Mouse (Mus musculus): ENCODE measurements at regions not wholly inside any gene's neighbourhood (a gene's known extent, or its start where the extent isn't known, plus 50 kb on each side); places are given as distances from the start of the nearest gene placed in this dataset.
A peak's percentile ranks its signal among the peaks of the same experiment; 100 is the strongest.

DNA sequence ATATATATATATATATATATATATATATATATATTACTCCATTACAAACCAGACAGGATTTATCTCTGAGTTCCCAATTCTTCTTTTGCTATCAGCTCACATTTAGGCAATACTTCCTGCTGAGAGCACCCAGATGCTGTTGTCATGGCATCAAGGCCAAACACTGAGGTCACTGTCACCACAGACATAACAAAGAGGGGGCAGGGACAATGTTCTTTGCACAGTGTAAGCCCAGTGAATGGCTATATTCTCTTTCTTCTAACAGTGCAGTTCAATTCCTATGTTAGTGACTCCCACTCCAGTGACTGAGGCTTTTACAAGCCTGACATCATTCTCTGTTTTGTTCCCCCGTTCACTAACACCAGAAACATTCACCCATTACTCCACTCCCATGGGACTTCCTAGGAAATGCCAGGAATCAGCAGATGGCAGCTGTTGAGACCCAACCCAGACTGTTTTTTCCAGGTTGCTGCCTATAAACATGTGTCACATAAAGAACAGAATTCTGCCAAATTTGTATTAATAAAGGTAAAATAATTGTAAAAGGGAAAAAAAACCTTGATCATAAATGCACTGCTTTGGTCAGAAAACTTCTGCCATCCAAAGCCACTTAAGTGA is 289.5 kb downstream of the Slc22a22 start:
- DNase-seq = peak; percentile 13

DNA sequence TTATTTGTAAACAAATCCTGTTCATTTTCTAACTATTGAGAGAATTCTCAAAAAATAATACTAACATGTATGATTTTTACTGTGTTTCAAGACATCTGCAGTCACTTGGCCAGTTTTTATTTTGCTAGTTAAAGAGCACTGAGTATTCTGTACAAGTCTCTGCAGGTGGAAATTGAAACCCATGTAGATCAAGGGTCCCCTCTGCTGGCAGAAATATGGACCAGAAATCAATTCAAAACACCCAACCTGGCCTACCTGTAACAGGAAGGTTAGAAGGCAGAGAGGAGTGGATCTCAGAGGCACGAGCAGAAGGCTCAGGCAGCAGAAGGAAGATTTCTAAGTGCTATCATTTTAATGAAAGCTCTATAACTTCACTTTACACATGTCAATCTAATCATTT is 298.3 kb downstream of the Slc22a22 start:
- no peak for DNase-seq

DNA sequence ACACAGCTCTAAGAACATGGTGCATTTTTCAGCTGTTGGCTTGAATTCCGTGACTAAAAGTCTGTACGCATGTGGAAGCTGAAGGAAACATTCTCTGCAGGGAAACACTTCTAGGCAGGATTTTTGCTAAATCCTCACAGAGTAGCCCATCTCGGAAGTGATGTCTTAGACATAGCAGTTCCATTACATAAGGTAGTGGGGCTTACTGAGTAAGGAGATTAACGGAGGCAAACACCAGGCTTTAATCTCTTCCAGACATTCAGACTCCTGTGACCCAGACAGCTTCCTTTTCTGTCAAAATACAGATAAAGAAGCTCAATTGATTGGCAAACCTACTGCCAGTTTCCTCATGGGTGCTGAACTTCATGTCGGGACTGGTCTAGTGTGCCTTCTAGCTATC is 304.7 kb downstream of the Slc22a22 start:
- DNase-seq = no peak

DNA sequence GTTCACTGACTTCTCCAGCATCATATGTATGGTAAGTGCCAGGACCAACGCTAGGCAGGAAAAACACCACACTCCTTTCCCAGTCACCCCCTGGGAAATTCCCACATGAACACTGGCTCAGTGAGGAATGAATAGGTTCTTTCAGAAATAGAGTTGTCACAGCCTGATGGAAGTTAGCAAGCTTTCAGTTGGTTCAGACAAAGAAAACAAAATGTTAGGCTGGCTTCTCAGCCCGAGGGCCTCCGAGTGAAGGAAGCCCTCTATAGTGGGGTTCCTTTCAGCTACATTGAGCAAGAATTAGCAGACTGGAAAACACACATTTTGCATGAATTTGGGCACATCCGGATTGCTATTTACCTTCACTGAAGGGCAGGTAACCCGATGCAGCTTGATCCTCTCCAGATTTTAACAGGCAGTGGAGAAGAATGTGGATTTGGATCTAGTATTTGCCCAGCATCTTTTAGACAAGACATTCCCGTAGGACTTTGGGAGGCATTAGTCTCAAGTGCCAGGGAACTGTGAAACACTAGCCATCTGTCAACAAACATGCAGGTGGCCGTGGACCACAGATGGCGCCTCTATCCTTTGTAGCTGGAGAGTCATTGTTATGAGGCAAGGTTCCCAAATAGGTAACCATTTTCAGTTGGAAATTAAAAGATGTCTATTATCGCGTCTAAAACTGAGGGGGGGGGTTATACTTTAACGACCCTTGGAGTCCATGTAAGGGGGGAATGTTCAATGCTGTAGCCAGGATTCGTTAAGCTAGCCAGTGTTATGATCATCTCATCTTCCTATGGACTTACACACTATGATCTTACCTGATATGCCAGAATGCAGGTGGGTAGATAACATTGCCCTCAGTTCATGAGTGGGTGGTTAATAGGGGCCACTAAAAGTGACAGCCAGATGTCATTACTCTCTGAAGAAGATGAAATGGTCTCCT is 314.8 kb downstream of the Slc22a22 start:
- DNase-seq = no peak

DNA sequence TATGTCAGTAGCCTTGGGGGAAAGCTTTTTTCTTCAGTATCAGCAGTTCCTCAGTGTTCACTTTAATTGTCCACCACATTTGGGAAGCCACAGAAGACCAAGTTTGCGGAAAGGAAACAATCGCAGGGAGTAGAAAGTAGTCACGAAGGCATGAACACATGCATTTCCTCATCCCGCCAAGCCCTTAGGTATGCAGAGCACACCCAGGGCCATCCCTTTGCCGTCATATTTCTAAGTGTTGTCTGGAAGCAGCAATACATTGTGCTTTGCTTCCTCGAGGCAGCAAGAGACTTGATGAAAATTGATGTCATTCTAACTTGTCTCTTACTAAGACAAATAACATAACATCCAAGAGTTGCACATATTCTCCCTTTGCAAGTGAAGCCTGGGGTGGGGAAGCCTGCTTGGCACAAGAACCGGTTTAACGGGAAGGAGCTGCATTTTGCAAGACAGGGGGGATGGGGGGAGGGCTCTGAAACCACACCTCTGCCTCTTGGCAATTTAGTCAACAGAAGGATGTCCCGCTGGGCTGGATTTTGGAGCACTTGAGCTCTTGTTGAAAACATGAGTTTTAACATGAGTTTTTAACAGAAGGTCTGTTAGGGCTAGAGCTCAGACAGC is 337.2 kb downstream of the Slc22a22 start:
- no peak for DNase-seq

DNA sequence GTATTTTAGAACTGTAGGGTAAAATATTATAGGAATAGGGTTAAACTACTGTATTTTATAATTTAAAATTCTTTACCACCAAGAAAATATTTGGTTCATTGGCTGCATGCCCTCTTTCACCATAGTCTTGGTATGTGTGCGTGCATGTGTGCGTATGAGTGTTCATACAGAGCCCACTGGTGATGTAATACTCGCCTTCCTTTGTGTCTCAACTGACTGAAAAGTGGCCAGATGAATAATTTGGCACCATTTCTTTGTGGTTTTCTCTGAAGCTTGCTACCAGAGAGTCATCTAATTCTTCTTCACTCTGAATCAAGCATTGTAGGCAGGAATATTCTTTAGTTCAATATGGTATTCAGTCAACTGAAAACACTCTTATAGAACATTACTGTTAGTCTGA is 372.7 kb downstream of the Slc22a22 start:
- DNase-seq = no peak

DNA sequence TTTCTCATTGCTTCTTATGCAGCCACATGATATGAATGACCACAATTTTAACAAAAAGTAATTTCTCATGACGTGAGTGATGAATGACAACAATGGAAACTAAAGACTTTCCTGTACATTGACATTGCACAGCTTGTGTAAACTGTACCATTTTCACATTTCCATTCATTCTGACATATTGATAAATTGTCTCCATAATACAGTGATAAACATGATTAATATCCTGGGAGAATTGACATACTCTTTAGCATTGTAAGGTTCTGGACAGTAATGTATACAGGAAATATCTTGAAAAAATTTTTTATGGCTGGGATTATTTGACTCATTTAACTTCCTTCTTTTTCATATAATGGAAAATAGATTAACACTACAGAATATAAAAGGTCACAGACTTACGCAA is 380.1 kb downstream of the Slc22a22 start:
- no peak for DNase-seq

DNA sequence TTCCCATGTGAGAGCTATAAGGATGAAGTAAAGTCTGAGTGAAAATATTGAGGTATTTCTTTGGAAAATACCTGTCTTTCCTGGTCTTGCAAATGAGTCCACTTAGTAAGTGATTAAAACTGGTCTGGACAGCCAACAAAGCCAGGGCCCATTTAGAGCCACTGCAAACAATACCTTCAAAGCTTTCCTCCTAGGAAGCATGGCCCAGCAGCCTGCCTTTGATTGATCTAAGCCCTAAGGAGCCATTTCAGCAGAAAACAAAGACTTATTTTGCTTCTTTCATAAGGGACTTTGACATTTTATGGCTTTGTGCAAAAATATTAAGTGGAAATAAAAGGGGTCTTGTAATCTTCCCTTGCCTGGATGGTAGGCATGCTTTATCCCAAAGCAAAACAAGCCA is 397.6 kb downstream of the Slc22a22 start:
- DNase-seq = no peak

DNA sequence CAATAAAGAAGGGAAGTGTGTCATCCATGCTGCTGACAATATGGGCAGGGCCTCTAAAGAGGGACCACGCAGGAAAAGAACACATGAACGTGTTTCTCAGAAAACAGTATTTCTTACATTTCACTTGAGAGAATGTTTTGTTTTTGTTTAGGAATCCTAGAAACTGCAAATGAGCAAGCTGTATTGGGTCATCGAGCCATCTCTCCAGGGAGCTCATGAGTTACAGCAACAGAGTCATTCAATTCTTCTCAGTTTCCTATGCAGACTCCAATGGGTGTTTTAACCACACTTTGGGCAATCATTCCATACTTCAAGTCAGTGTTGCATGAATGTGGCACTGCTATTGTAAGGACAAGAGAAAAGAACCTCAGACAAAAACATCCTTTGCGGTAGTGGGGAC is 403.6 kb downstream of the Slc22a22 start:
- DNase-seq = no peak

DNA sequence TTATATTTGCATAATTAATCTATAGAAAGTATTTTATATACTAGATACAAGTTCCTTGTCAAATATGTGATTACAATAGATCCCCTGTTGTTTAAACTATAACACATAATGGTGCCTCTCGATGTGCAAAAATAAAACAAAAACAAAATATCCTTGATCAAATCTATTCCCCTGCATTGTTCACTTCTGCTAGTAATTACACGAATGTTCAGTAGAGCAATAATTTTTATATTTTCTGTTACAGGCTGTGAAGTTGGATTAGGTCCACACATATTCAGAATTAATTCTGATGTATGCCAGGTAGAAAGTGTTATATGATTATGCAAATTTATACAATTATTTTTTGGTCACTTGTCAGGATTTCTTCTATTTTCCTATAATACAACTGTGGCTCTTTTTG is 415.9 kb downstream of the Slc22a22 start:
- no peak for DNase-seq

DNA sequence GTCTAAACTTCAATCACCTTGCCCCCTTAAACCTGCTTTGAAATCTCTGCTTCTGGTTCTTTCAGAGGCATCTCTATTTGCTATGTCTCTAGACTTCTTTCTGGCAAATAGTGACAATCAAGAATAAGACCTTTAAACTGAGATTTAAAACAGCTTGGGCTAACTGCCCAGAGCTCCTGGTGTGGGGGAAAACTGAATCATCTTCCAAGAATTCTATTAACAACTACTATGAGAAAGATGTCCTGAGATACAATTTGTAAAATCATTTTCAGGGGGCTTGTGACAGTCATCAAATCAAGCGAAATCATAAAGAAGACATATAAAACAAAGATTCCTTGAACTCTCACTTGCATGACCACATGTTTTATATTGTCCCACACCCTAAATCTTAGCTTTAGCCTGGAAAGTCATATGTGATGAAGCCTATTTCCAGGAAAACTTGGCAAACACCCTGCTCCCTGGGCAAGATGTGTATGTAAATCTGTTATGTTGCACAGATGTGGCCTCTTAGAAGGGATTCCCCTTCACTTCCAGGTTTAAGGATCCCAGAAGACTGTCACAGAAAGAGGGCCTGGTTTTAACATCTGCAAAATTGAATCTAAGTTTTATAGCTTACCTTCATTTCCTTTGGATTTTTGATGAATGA is 417.8 kb downstream of the Slc22a22 start:
- no peak for DNase-seq

DNA sequence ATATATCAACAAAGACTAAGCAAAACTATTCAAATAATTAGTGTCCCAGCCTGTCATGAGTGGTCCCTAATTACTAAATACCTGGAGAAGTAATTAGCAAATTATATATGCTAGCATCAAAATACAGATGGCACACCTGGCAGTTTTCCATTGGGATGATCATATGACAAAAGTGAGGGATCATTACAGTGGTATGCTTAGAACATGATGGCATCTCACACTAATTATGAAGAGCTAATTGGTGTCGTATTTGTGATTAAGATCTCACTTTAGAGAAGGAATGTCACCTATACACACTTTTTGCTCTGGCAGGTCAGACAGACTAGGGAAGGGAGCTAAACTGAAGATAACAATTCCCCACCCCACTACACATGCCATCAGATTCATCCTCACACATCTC is 425.1 kb downstream of the Slc22a22 start:
- DNase-seq = no peak

DNA sequence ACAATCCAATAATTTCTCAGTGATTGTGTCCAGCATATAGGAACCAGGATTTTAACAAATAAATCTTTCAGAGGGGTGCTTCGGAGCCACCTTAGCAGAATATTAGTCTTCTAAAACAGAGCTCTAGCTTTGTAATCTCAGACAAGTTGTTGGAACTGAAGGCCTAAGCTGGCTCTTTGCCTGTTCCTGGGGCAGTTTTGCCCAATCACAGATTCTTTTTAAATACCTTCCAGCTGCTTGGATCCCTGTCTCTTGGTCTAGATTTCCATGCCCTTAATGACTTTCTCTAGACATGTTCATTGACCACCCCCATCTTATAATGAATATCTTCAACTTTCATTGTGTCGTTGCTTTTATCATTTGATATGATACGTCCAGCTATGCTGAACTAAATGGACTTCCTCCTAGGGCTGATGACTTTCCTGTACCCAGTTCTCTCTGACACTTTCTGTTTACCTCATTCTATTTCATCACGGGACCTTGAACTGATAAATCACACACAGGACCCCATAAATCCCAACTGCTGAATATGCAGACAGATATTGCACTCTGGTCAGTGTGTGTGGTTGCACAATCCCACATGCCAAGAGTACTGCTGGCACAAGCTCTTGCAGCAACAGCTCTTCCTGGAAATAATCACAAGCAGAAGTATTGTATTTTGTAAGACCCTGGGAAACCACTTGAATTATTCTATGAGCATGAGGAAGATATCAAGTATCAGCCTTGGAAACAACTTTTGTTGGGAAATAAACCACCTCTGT is 440.4 kb downstream of the Slc22a22 start:
- DNase-seq = peak; percentile 66

DNA sequence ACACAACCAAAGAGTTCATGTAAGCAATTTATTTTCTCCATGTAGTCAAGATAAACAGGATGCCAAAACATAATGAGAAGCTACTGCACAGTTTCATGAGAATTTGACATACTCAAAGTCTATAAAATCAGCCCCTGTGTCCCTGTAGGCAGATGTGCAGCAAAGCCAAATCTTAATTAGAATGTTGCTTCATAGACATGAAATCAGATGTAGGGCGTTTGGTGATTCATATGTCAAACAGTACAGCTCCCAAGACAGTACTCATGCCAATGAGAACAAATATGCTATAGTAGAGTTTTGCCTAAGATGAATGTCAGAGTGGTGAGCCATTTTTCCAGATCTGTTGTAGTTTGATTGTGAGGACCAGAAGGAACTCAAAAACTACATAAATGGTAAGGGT is 444.4 kb downstream of the Slc22a22 start:
- no peak for DNase-seq
